Mouse (Mus musculus) small intestine, adult 2 months (tissue): ENCODE measurements around the gene 2810459M11Rik. TPM values are rescaled to one million over a fixed set of nuclear protein-coding genes. Genes with fewer than 3 reads are reported as not detected.

Experiments
- H3K27ac ChIP-seq: fragments of 200-500 bp; 2 replicates; pipeline ENCODE4 v1.5.1; 2012; ENCODE audit warnings: low read depth, low read length, control low read depth, inconsistent platforms; ENCODE audit not compliant: insufficient read depth
- H3K27me3 ChIP-seq: fragments of 200-500 bp; 2 replicates; pipeline ENCODE4 v1.6.1; 2012; ENCODE audit warnings: mild to moderate bottlenecking, moderate library complexity, low read length, inconsistent platforms; ENCODE audit not compliant: control insufficient read depth, insufficient read depth
- H3K36me3 ChIP-seq: fragments of 200-500 bp; 2 replicates; pipeline ENCODE4 v1.6.1; 2012; ENCODE audit warnings: mild to moderate bottlenecking, low read length, control low read depth, inconsistent platforms; ENCODE audit not compliant: control insufficient read depth, insufficient read depth
- H3K4me1 ChIP-seq: fragments of 200-500 bp; 2 replicates; pipeline ENCODE4 v1.6.1; 2012; ENCODE audit warnings: low read length, inconsistent platforms, mixed read lengths; ENCODE audit not compliant: control insufficient read depth, insufficient read depth, insufficient read length
- H3K4me3 ChIP-seq: fragments of 200-500 bp; 2 replicates; pipeline ENCODE4 v1.5.1; 2012; ENCODE audit warnings: low read depth, mild to moderate bottlenecking, control low read depth, inconsistent platforms, low read length, moderate library complexity
- CTCF ChIP-seq: fragments of 200-500 bp; IDR thresholded peaks from 2 replicates; pipeline ENCODE4 v1.5.1; 2012; ENCODE audit warnings: low read depth, mild to moderate bottlenecking, control low read depth, inconsistent platforms, low read length, moderate library complexity, mixed read lengths; ENCODE audit not compliant: insufficient replicate concordance, insufficient read length; ENCODE audit errors: extremely low read depth
- POLR2A ChIP-seq: fragments of 200-500 bp; IDR thresholded peaks from 2 replicates; pipeline ENCODE4 v1.6.1; 2012; ENCODE audit warnings: low read depth, mild to moderate bottlenecking, control low read depth, inconsistent platforms, low read length, moderate library complexity
- WGBS: fragments of 180-500 bp; shearing (Covaris S2); methylation state at CpG from one replicate; pipeline ENCODE4 v1.1.7; 2018; 5-methylcytosine and 5-hydroxymethylcytosine counted together
- polyA plus RNA-seq: library from polyadenylated mRNA; depleted of rRNA; stranded (reverse); fragments of >200 nt; gene quantifications from 2 replicates; pipeline ENCODE4 v1.2.3, GENCODE M21; 2012

Gene 2810459M11Rik
- polyA plus RNA-seq, 1 experiment: 9.4 TPM

DNA sequence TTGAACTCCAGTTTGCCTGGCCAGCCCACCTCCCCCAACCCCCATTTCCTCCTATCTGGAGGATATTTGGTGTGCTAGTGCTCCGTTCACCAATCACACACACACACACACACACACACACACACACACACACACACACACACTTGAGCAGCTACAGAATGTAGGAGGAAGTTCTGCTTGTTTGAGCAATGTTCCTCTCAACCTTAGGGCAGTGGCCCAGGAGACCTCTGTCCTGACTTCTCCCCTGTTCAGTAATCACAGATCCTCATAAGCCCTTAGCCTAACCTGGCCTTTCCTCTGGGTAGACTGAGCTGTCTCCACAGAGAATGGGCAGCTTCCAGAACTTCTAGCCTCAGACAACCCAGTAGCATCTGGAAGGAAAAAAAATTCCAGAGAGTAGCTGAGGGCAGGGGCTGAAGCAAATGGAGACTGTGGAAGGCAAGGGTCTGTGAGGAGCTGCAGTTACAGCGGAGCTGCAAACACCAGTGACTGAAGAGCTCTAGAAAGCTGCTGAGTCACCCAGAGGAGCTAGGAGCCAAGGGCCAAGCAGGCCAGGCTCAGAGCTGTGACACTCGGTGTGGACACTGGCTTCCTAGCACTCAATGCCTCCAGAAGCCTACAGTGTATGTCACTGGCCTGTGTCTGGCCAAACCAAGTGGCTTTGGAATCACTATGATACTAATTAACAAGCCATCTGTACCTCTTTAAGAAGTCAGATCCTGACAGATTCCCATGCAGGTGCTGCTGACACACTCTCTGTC lies 7.3 kb upstream of the 2810459M11Rik start:
- H3K27me3 ChIP-seq: no peaks in the 10 kb centered on the region
- peaks cover 27% of the 10 kb centered on the region for H3K4me1 ChIP-seq
- H3K36me3 ChIP-seq: no peaks in the 10 kb centered on the region
- TF ChIP-seq CTCF (no peak), POLR2A (no peak)
- H3K4me3 ChIP-seq: no peak overlapping the region
- H3K27ac ChIP-seq: peak overlapping the region; percentile 62
- 20% methylated on average over 3 of the region's 3 CpGs for WGBS

GRCm38 (mm10) chr1:86040131-86040530 lies 5.5 kb upstream of the 2810459M11Rik start:
- peaks cover 27% of the 10 kb centered on the region for H3K4me1 ChIP-seq
- H3K27ac ChIP-seq: peak overlapping the region; percentile 98
- H3K36me3 ChIP-seq: no peaks in the 10 kb centered on the region
- no peak for TF ChIP-seq CTCF
- no peak for TF ChIP-seq POLR2A
- H3K4me3 ChIP-seq: no peak overlapping the region
- 17% methylated on average over 4 of the region's 4 CpGs for WGBS
- H3K27me3 ChIP-seq: no peaks in the 10 kb centered on the region

GRCm38 (mm10) chr1:86040817-86041216 lies 4.8 kb upstream of the 2810459M11Rik start:
- Histone ChIP-seq H3K4me3 (no peak overlapping the region), H3K36me3 (no peaks in the 10 kb centered on the region), H3K27me3 (no peaks in the 10 kb centered on the region), H3K4me1 (peaks cover 29% of the 10 kb centered on the region), H3K27ac (peak overlapping the region; percentile 98)
- 57% methylated on average over 3 of the region's 3 CpGs for WGBS
- TF ChIP-seq CTCF: no peak
- no peak for TF ChIP-seq POLR2A

- no peak overlapping the region for H3K27ac ChIP-seq
- WGBS: 78% methylated on average over 4 of the region's 4 CpGs
Observed at GRCm38 (mm10) chr1:86045056-86045455, 607 bp upstream of the 2810459M11Rik start.

DNA sequence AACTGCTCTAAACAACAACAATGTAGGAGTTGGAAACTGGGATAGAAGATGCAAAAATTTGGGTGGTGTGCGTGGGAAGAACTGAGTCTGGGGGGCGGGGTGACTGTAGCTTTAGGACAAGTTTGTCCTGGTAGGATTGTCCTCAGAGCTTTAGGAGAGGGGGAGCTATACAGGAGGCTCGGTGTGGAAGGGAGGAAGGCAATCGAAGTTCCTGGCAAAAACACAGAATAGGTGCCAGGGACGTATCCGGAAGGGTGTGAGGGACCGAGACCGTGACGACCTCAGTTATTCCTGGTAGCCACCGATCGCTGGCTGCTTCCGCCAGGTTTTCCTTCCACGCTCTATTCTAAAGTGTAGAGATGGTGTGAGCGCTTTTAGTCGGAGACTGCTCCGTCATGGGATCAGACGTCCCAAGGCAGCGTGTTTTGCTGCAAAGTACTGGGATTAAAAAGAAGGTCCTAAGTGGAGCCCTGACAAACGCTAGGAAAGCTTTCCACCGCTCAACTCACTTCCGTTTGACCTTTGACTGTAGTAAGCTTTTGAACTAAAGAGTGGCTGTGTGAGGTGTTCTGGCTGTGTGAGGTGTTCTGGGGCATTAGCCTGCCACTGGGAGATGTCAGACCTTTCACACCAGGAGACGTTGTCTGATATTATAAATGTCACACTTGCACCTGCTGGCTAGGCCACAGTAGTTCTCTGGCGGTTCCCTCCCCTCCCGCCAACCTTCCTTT lies 1.3 kb downstream of the 2810459M11Rik start:
- TF ChIP-seq POLR2A (no peak), CTCF (no peak)
- Histone ChIP-seq H3K4me1 (peaks cover 5% of the 10 kb centered on the region), H3K27ac (peak overlapping the region; percentile 66), H3K36me3 (peaks cover 8% of the 10 kb centered on the region), H3K4me3 (peak overlapping the region; percentile 83), H3K27me3 (no peaks in the 10 kb centered on the region)
- WGBS: 15% methylated on average over 24 of the region's 24 CpGs

More at GRCm38 (mm10) chr1:86045056-86045455, 607 bp upstream of the 2810459M11Rik start:
- H3K4me1 ChIP-seq: peaks cover 12% of the 10 kb centered on the region
- H3K36me3 ChIP-seq: peaks cover 5% of the 10 kb centered on the region
- TF ChIP-seq CTCF: no peak
- H3K4me3 ChIP-seq: no peak overlapping the region
- no peaks in the 10 kb centered on the region for H3K27me3 ChIP-seq

- 79% methylated on average over 4 of the region's 4 CpGs for WGBS
- H3K27ac ChIP-seq: no peak overlapping the region
- TF ChIP-seq CTCF (no peak), POLR2A (no peak)
Observed at GRCm38 (mm10) chr1:86048231-86048630, 2.6 kb downstream of the 2810459M11Rik start.

DNA sequence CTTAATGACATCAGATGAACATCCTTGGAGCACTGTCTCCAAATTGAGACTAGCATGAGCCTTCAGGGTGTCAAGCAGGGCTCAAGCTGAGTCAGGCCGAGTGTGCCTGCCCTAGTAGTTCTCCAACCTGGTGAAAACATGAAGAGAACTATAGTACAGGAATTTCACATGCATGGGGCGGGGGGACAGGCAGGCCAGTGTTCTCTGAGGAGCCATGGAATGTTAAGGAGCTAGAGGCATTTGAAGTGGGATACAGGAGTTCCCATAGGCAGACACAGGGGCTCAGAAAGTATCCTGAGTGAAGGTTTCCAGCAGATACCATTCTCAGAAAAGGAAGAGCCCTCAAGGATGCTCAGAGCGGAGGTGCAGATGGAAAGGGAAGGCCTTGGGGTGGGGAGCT lies 3.1 kb downstream of the 2810459M11Rik start:
- Histone ChIP-seq H3K27ac (no peak overlapping the region), H3K4me1 (peaks cover 5% of the 10 kb centered on the region), H3K36me3 (peaks cover 16% of the 10 kb centered on the region), H3K4me3 (no peak overlapping the region), H3K27me3 (no peaks in the 10 kb centered on the region)
- 94% methylated on average over 3 of the region's 3 CpGs for WGBS
- TF ChIP-seq POLR2A (no peak), CTCF (no peak)

More at GRCm38 (mm10) chr1:86048231-86048630, 2.6 kb downstream of the 2810459M11Rik start:
- H3K4me1 ChIP-seq: peaks cover 5% of the 10 kb centered on the region
- H3K4me3 ChIP-seq: no peak overlapping the region
- no peaks in the 10 kb centered on the region for H3K27me3 ChIP-seq
- peaks cover 12% of the 10 kb centered on the region for H3K36me3 ChIP-seq
